Mouse (Mus musculus) brain, embryonic 14.5 days (tissue): ENCODE data around the gene Dram1.

Experiments used
- CTCF ChIP-seq: fragments of 200-500 bp; IDR thresholded peaks from 2 replicates; pipeline ENCODE4 v1.5.1; 2012; ENCODE audit warnings: inconsistent platforms, mild to moderate bottlenecking, moderate library complexity, borderline replicate concordance; ENCODE audit not compliant: insufficient read depth, insufficient read length; ENCODE audit errors: extremely low read depth
- POLR2A ChIP-seq: fragments of 200-500 bp; IDR thresholded peaks from 2 replicates; pipeline ENCODE4 v1.6.1; 2012; ENCODE audit warnings: mild to moderate bottlenecking, inconsistent platforms, borderline replicate concordance; ENCODE audit not compliant: poor library complexity, insufficient read depth, insufficient read length, severe bottlenecking; ENCODE audit errors: extremely low read depth

DNA sequence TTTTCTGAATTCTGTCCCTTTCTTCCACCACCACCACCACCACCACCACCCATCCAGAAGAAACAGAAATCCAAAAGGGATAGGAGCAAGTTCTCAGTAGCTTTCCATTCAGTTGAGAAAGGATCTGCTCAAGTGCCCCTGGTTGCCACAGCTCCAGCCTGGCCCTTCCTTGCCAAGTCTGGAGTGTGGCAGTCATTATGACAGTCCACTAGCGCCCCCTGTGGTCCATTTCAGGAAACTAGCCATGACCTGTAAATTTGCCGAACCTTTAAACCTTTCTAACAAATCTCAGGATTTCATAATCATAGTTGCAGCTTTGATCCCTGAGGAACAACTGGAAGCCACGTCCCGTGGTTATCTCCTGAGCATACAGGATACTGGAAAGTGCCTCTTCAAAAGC is 74.6 kb downstream of the Dram1 start:
- peak; percentile 72 for TF ChIP-seq CTCF
- no peak for TF ChIP-seq POLR2A
